Mouse (Mus musculus) spleen, adult 2 months (tissue): Measurements from ENCODE around the gene Stat1. TPM values are rescaled to one million over a fixed set of nuclear protein-coding genes. Genes with fewer than 3 reads are reported as not detected.

ENCODE experiments used
- DNase-seq, 2 experiments: peaks; one replicate each; pipeline versions ENCODE4 v3.0.0 to v3.0.0-alpha.2; 2012 to 2021; ENCODE audit warnings: low spot score in 2 of 2, low read depth in 1 of 2
- H3K27ac ChIP-seq: fragments of 200-500 bp; 2 replicates; pipeline ENCODE4 v1.5.1; 2012; ENCODE audit warnings: low read length, inconsistent platforms; ENCODE audit not compliant: insufficient read depth
- H3K27me3 ChIP-seq: fragments of 200-500 bp; 2 replicates; pipeline ENCODE4 v1.6.1; 2012; ENCODE audit warnings: mild to moderate bottlenecking, moderate library complexity, low read length, inconsistent platforms; ENCODE audit not compliant: control insufficient read depth, insufficient read depth
- H3K36me3 ChIP-seq: fragments of 200-500 bp; 2 replicates; pipeline ENCODE4 v1.6.1; 2012; ENCODE audit warnings: mild to moderate bottlenecking, low read length, inconsistent platforms; ENCODE audit not compliant: control insufficient read depth, insufficient read depth
- H3K4me1 ChIP-seq: fragments of 200-500 bp; 2 replicates; pipeline ENCODE4 v1.6.1; 2011; ENCODE audit warnings: inconsistent platforms; ENCODE audit not compliant: control insufficient read depth, insufficient read depth, insufficient read length
- H3K4me3 ChIP-seq: fragments of 200-500 bp; 2 replicates; pipeline ENCODE4 v1.5.1; 2011; ENCODE audit warnings: mild to moderate bottlenecking, inconsistent platforms; ENCODE audit not compliant: insufficient read depth, insufficient read length; ENCODE audit errors: extremely low read depth
- CTCF ChIP-seq: fragments of 200-500 bp; IDR thresholded peaks from 2 replicates; pipeline ENCODE4 v1.5.1; 2011; ENCODE audit warnings: mild to moderate bottlenecking, inconsistent platforms; ENCODE audit not compliant: insufficient read depth, insufficient read length, insufficient replicate concordance; ENCODE audit errors: extremely low read depth
- POLR2A ChIP-seq: fragments of 200-500 bp; IDR thresholded peaks from 2 replicates; pipeline ENCODE4 v1.6.1; 2011; ENCODE audit warnings: low read depth, low read length, inconsistent platforms
- WGBS: fragments of 180-500 bp; shearing (Covaris S2); methylation state at CpG from one replicate; pipeline ENCODE4 v1.1.7; 2018; 5-methylcytosine and 5-hydroxymethylcytosine counted together
- polyA plus RNA-seq: library from polyadenylated mRNA; depleted of rRNA; stranded (reverse); fragments of >200 nt; gene quantifications from 2 replicates; pipeline ENCODE4 v1.2.3, GENCODE M21; 2012

Stat1 gene
- polyA plus RNA-seq, 1 experiment = 95.0 TPM

- Histone ChIP-seq H3K27ac (no peak overlapping the region), H3K27me3 (no peaks in the 10 kb centered on the region), H3K36me3 (peaks cover 88% of the 10 kb centered on the region), H3K4me3 (no peak overlapping the region), H3K4me1 (no peaks in the 10 kb centered on the region)
- DNase-seq = no peak
- TF ChIP-seq CTCF = no peak
- TF ChIP-seq POLR2A = no peak
- WGBS = 97% methylated on average over 8 of the region's 8 CpGs
Measured at GRCm38 (mm10) chr1:52154890-52155289, 35.6 kb downstream of the Stat1 start.

- TF ChIP-seq CTCF (no peak), POLR2A (no peak)
- DNase-seq = no peak
- Histone ChIP-seq H3K36me3 (peaks cover 83% of the 10 kb centered on the region), H3K4me1 (no peaks in the 10 kb centered on the region), H3K27me3 (no peaks in the 10 kb centered on the region), H3K4me3 (no peak overlapping the region), H3K27ac (no peak overlapping the region)
- 95% methylated on average over 10 of the region's 10 CpGs for WGBS
Measured at GRCm38 (mm10) chr1:52156351-52156750, 37.1 kb downstream of the Stat1 start.

- H3K27me3 ChIP-seq = no peaks in the 10 kb centered on the region
- H3K4me3 ChIP-seq = no peak overlapping the region
- no peak for DNase-seq
- no peaks in the 10 kb centered on the region for H3K4me1 ChIP-seq
- H3K36me3 ChIP-seq = peaks cover 83% of the 10 kb centered on the region
- no peak for TF ChIP-seq CTCF
- TF ChIP-seq POLR2A = no peak
- H3K27ac ChIP-seq = no peak overlapping the region
- WGBS = 97% methylated on average over 2 of the region's 2 CpGs
Measured at GRCm38 (mm10) chr1:52158040-52158439, 38.8 kb downstream of the Stat1 start.

GRCm38 (mm10) chr1:52158490-52159381 is 39.5 kb downstream of the Stat1 start:
- no peak for TF ChIP-seq POLR2A
- no peak for TF ChIP-seq CTCF
- H3K27ac ChIP-seq = no peak overlapping the region
- H3K27me3 ChIP-seq = no peaks in the 10 kb centered on the region
- no peak overlapping the region for H3K4me3 ChIP-seq
- no peaks in the 10 kb centered on the region for H3K4me1 ChIP-seq
- DNase-seq = no peak
- peaks cover 82% of the 10 kb centered on the region for H3K36me3 ChIP-seq
- 89% methylated on average over 17 of the region's 17 CpGs for WGBS

- TF ChIP-seq POLR2A = no peak
- TF ChIP-seq CTCF = no peak
- DNase-seq = no peak
- H3K4me1 ChIP-seq = no peaks in the 10 kb centered on the region
- WGBS = 93% methylated on average over 8 of the region's 8 CpGs
- no peak overlapping the region for H3K4me3 ChIP-seq
- H3K36me3 ChIP-seq = peaks cover 65% of the 10 kb centered on the region
- H3K27ac ChIP-seq = no peak overlapping the region
- H3K27me3 ChIP-seq = no peaks in the 10 kb centered on the region
Measured at GRCm38 (mm10) chr1:52161151-52161550, 41.9 kb downstream of the Stat1 start.

GRCm38 (mm10) chr1:52163707-52164457 is 44.6 kb downstream of the Stat1 start:
- DNase-seq = no peak
- Histone ChIP-seq H3K27ac (no peak overlapping the region), H3K4me1 (no peaks in the 10 kb centered on the region), H3K4me3 (no peak overlapping the region), H3K27me3 (no peaks in the 10 kb centered on the region), H3K36me3 (peaks cover 47% of the 10 kb centered on the region)
- 90% methylated on average over 5 of the region's 5 CpGs for WGBS
- TF ChIP-seq CTCF (no peak), POLR2A (no peak)
